Mouse (Mus musculus) olfactory bulb, adult 2 months (tissue): Measurements from ENCODE around the gene Evi5.

Source experiments
- CTCF ChIP-seq: fragments of 200-500 bp; IDR thresholded peaks from 2 replicates; pipeline ENCODE4 v1.5.1; 2012; ENCODE audit warnings: low read depth, mild to moderate bottlenecking, low read length, moderate library complexity; ENCODE audit not compliant: insufficient read depth
- POLR2A ChIP-seq: fragments of 200-500 bp; IDR thresholded peaks from 2 replicates; pipeline ENCODE4 v1.6.1; 2012; ENCODE audit warnings: mild to moderate bottlenecking, low read depth, low read length, moderate library complexity; ENCODE audit not compliant: insufficient read depth

GRCm38 (mm10) chr5:107875261-107875611 is 329 bp upstream of the Evi5 start:
- no peak for TF ChIP-seq CTCF
- no peak for TF ChIP-seq POLR2A
